Mouse (Mus musculus) gonadal fat pad, adult 2 months (tissue): Measurements from ENCODE around the gene Lbh. TPM values are rescaled to one million over a fixed set of nuclear protein-coding genes. Genes with fewer than 3 reads are reported as not detected.
A peak's percentile ranks its signal among the peaks of the same experiment; 100 is the strongest.

Experiments used
- DNase-seq: peaks from one replicate; pipeline ENCODE4 v3.0.0-alpha.2; 2012; ENCODE audit warnings: low read depth
- polyA plus RNA-seq: library from polyadenylated mRNA; depleted of rRNA; stranded (reverse); fragments of >200 nt; gene quantifications from 2 replicates; pipeline ENCODE4 v1.2.3, GENCODE M21; 2012

Lbh gene
- polyA plus RNA-seq, 1 experiment: 54.2 TPM

DNA sequence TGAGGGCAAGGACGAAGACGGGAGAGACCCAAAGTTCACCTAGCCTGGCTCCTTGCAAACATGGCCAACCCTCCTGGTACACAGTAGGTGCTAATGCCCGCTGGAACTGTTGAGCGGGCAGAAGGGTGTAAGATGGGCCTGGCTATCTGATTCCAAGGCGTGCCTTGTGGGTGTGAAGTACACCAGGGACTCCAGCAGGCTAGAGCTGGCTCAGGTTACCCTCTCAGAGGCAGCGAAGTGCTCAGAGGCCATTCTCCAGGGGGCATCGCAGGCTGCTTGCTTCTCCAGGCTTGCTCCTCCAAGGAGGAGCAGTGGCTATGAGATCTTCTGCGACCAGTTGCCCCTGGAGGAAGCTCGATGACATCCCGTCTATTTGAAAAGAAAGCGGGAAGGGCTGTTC lies 6.8 kb upstream of the Lbh start:
- DNase-seq: no peak

DNA sequence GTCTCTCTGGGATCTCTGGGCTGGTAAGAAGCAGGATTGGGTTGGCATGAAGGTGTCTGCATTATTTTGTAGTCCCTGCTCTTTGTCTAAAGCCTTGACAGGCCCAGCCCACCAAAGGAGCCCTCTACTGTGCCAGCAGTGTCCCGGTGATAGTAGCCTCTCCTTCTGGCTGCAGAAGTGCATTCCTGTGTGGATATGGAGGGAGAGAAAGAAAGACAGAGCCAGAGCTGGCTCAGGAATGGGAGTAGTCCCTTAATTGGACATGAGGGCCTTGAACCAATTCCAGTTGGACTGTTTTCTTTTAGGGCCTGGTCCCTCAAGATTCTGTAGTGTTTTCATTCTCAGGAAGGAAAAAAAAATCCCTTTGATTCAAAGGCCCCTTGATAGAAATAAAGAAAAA lies 6.4 kb upstream of the Lbh start:
- no peak for DNase-seq

DNA sequence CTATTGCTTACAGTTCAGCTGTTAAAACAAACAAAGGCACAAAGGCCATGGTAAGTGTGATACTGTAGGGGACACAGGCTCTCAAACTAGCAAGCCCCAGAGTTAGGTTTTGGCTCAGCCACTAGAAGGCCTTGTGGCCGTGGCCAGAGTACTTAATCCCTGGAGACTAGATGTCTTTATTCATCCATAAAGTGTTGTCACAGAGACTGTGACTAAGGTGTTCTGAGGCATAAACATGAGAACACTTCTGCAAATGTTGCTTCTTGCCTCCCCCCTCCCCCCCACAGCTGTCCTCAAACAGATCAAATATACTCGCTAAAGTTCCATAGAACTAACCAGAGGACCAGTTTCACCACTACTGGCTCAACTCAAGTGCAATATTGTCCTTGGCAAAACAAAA lies 4.0 kb upstream of the Lbh start:
- DNase-seq: no peak

DNA sequence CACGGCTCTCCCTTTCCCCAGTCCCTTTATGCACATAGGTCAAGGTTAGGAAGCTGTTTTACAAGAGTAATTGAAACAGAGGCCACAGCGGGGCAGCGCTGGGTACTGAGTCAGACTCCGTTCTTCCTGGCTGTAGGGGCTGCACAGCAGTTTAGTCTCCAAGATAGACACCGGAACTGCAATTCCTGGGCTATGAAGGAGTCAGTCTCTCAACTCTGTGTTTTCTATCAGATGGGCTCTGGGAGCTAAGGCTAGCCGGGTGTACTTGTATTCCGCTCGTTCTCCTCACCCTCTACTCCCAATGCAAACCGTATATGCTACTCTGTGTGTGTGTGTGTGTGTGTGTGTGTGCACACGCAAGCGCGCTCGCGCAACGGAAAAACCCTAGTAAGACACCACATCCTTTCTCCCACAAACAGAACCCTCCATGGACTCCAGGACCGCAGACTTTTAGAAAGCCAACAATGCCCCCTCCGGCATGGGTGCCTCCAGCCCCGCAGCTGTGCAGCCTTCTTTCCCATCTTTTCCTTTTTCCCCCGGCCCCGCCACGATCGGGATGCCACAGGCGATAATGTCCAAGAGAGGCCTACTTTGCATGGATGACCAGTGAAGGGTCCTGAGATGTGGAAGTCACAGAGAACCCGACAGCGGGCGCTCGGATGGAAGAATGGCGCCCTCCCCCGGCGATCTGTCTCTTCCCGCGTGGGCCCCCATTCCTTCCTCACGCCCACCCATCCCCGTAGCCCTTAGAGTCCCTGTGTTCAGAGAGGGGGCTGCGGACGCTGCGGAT lies 669 bp upstream of the Lbh start:
- DNase-seq: no peak

DNA sequence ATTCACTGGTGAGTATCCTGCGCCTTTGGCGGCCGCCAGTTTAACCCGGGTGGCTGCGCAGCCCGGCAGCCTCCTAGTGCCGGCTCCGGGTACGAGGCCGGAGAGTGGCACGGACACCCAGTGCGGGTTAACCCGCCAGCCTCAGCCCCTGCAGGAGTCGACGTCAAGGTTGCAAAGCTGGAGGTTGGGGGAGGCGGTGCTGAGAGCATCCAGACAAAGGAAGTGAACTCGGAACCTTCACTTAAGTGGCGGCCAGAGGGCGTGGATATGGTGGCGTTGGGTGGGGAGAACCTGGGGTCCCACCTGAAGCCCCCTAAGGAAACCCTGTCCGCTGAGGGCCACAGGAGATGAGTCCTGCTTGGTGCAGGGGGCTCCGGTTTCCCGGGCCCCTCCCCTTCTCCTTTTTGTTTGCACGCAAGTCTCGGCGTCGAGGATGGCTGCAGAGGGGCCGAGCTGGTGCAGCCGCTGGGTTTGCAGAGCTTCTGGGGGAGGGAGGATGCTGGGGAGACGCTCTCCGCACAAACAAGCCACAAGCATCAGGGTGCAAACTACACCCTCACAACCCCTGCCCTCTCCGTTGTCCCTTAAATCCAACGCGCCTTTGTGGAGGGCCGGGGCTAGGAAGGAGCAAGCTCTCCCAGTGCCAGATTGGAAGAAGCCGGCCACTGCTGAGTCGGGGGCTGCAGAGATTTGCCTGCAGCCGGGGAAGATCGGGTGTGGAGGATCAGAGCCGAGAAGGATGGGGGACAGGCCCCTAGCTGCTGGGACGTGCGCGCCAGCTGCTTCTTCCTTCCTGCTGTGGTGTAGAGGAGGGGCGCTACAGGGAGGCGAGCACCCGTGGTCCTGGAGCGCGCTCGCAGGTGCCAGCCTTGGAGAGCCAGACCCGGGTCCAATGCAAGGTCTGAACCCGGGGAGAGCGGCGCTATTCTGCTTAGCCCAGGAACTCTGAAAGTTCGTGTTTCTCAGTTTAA lies 751 bp downstream of the Lbh start:
- DNase-seq: no peak

DNA sequence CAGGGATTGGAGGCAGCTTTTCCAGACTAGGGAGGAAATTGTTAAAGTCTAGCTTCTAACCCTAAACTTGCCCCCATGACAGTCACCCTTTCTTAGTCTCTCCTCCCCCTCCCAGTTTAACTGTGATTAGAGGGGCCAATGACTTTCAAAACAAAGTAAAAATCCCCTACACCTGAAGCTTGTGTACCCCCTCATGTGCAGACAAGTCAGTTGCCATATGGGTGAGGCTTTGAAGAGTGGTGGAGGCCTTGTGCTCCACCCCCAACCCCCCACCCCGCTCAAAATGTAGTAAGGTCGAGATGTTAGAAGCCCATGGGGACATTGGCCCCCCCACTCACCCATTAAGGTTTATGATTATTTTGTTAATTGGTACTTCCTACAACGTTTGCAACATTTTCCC lies 1.5 kb downstream of the Lbh start:
- no peak for DNase-seq

DNA sequence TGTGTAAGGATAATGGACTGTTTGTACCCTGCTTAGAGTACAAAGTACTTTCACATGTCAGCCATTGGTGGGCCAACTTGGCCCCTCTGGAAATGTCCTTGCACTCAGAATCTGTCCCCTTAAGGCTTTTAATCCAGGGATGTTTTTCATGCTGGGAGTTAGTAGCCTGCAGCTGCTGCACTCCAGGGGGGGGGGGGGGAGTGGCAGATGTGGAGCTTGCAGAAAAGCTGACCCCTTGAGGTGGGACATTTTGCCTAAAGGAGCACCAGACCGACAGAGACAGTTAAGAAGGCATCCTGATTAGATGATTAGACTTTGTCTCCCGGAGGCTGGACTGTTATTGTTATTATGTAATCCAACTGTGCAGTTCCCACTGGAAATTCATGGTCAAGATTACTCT lies 2.3 kb downstream of the Lbh start:
- DNase-seq: no peak

DNA sequence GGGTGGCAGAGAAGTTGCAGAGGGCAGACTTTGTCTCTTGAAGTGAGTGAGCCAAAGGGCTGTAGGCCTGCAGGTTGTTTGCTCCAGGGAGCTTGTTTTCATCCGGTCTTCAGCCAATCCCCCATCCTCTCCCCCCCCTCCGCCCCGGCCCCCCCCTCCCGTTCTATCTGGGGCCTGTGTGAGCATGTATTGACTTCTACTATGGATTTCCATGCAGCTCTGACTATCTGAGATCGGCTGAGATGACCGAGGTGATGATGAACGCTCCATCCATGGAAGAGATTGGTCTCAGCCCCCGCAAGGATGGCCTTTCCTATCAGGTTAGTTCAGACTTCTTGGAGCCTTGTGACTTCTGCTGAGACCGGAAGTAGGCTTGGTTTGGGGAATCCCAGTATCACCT lies 2.9 kb downstream of the Lbh start:
- no peak for DNase-seq

DNA sequence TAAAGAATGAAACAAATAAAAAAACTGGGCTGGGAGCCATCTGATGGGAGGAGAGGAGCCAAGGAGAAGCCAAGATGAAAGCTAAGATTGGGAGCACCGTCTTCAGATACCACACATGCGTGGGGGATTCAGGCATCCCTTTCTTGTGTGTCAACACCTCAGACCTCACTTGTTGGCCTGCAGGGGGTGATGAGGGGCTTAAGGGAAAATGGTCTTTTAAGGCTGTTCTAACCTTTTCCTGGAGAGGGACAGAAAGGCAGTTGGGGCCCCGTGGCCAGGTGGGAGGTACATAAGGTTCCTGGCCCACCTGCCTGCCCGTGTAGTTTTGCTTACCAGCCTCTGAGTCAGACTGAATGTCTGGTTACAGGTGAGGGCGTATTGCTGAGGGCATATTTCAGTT lies 4.1 kb downstream of the Lbh start:
- no peak for DNase-seq

DNA sequence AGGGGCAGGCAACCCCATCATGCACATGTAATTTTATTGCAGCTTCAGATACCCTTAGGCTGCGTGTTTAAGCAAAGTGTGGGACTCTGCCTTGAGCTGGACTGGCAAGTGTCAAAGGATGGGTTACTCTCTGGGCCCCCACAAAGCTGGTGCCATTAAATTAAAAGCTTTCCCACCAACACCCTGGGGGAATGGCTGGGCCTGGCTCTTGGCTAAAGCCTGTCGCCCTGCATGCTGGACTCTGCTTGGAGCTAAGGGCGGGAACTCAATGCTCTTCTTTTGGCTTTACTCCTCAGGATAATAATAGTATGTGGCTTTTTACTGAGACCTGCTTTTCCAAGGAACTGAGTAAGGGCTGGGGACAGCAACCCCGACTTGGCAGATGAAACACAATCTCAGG lies 5.2 kb downstream of the Lbh start:
- no peak for DNase-seq

DNA sequence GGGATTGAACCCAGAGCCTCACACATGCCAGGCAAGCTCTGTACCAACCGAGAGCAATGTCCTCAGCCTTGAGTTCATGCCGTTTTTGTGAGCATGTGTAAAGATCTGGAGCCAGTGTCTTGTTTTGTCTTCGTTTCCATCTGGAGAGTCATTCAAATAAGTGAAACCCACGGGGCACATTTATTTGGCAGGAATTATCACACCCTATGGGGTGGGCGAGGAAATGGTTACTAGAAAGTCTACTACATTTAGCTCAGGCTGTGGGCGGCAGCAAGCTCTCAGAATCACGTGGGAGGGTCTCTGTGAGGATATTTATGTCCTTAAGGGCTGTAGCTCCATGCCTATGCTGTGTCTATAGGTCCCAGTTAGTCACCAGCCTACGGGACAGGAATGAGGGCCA lies 6.2 kb downstream of the Lbh start:
- no peak for DNase-seq

DNA sequence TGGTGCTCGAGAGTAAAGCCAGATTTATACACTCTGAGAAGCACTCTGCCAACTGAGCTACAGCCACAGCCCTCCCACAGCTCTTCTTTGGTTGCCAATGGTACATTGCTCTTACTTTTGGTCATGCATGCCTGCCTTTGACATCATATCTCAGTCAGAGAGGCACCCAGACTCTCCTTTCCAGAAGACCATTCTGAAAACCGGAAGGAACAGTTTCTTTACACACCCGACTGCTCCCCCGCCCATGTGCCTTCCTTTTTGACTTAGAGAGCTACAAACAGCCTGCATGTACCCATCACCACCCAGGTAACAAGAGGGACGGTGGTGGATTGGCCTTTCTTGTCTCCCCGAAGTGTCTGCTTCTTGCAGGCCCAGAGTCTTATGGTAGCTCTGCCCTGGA lies 7.0 kb downstream of the Lbh start:
- DNase-seq: no peak

DNA sequence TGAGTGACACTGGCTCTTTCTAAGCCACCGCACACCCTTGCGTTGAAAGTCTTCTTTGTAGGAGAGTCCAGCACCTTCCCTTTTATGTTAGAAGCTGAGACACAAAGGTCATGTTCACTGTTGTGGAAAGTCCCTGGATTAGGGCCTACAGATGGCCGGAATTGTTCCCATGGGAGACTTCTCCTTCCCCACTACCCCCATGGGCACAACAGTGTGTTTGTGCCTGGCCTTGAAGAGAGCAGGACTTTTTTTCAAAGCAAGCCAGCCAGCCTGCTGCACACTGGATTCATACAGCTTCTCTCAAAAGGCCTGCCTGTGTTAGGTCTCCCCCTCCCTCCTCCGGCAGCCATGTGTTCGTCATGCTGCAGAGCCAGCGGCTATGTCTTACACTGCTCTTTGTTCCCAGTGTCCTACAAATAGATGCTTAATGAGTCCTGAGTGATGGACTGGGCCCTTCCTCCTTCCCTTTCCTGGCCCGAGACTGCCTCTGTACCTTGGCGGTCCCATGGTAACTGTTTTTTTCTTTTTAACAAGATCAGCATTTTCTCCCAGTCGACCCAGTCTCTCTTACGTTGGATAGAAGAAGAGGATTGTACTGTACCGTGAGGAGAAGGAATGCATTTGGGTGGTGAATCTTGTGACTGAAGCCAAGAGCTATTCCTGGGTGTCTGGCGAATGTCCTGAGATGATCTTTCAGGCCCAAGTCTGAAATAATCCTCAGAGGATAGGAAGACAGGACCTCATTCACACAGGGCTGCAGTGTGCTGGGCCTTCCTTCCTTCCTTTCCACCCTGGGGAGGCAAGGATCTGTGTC lies 7.9 kb downstream of the Lbh start:
- no peak for DNase-seq

DNA sequence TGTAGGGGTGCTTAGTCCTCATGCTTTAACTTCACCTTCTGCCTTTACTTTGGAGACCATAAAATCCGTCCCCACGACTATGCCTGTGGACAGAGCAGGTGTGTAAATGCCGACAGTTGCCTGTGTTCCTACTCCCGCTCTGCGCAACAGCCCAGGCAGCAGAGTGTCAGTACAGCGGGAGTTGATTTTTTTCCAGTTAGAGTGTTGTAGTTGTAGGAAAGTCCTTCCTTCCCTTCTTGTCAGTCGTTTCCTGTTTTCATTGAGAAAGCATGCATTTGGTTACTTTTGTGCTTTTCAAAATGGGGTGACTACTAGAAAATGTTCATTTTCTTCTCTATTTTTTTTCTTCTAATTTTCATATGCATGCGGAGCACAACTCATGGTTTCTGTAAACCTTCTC lies 8.9 kb downstream of the Lbh start:
- no peak for DNase-seq

DNA sequence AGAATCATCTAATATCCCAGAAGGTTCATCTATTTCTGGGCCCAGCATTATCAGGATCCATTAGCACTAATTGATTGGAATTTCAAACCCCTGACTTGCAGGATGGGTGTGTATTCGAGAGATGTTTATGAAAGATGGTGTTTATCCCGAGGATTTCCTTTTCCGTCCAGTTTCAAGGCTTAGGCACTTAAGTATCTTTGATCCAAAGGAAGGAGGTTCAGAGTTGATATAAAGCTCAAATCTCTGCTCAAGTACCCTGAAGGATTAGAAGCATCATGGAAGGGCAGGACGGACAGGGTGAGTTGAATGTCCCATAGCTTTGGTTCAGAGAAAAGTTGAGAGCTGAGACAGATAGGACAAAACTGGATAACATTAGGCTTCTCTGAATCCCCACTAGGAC lies 15.0 kb downstream of the Lbh start:
- DNase-seq: no peak

DNA sequence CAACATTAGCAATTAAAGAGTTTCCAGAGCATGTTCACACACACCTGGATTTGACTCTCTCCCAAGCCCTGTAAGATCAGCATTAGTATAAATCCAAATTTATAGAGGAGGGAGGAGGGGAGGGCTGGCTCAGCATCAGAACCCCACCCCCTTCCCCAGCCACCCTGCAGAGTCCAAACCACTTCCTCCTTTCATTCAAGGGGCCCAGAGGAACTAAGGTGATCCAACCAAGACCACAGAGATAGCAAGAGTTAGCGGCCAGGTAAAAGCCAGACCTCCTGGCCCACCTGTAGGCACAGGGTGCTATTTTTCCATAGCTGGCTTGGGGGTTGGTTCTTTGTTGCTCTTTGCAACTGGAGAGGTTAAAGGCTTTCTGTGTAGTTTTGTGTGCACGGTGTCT lies 16.0 kb downstream of the Lbh start:
- DNase-seq: no peak

DNA sequence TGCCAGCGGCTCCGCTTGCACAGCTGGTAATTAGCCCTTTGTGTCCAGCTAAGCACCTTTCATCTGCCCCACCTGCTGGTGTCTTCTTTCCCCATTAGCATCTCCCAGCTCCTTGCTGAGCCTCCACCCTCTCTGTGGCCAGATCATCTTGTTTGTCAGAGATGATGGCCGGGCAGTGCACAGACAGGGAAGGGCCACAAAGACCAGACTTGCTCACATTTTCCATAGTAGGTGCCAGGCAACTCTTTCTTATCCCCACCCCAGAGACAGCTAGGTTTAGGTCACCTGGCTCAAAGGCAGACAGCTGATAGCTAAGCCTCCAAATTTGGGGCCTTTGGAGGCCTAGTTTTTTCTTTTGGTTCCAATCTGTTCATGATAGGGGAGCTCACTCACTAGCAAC lies 16.5 kb downstream of the Lbh start:
- no peak for DNase-seq

DNA sequence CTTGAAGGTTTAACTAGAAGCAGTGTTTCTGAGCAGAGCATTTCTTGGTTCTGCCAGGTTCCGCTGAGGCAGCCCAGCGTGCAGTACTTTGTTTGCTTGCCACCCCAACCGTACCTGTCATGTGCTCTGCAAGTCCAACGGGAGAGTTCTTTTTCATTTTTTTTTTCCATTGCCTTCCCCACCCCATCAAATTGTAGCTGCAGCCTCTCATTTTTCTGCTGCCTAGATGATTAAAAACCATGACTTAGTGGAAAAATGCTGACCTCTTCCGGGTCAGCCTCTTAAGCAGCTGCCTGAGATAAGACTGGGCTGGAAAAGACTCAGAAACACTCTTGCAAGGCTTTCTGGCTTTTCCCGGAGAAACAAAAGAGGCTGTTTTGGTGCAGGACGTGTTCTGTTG lies 17.8 kb downstream of the Lbh start:
- DNase-seq: no peak

DNA sequence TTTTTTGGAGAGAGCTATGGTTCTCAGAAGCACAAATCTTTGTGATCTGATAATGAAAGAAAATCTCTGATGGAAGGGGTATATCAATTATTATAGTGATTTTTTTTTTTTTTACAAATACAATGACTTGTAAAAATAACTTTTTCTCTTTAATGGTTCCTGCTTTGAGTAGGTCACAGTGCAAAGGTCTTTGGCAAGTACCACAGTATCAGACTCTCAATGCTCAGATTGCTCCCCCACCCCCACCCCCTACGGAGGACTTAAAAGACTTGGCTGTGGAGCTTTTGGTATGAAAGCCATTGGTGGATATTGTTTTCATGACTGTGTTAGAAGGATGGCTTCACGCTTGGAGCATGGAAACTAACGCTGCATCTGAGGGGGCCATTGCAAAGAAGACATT lies 18.2 kb downstream of the Lbh start:
- DNase-seq: no peak

DNA sequence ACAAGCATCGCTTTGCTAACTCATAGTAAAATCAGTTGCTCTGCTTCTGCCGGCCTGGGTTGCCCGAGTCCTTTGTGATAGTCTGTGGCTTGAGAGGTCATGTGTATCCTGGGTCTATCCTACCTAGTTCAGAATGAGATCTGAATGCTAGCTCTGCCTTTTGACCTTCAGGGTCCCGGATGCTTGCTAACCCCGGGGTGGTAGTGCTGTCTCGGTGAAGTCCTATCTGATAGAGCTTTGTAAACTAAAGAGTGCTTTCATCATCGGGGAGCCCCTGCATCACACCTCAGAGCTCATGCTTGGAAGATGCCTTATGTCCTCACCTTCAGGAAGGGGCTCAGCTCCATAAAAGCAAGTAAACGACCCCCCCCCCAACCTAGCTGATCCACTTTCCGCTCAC lies 19.1 kb downstream of the Lbh start:
- no peak for DNase-seq

DNA sequence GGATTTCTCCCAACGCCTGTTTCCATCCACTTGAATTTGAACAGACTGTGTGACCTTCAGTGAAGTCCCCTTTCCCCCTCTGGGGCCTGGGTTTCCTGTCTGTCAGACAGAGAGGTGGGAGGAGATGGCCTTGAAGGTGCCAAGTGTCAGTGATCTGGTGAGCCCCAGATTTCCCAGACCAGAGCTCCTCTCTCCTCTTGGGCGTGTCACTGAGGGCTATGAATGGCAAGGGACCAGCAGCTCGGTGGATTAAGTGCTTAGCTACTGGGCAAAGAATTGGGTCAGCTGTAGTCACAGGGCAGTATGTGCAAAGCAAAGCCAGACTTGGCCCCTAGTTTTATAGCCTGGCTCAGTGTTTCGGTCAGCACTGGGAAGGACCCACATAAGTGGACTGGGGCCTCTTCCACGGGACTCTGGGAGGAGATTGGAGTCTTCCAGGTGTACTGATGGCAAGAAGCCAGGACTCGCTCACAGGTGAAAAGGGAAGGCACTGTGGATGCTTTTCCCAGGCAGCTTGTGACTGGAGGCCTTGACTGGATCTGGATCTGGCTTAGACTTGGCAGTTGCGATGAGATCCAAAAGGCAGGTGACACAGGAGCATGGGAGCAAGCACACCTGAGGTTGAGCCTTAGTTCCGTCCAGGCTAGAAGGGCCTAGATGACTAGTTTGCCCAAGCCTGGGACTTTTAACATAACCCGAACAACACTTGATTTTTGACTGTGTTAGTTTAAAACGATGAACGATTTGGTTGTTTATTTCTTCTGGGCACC lies 20.1 kb downstream of the Lbh start:
- peak; percentile 24 for DNase-seq
